Mouse (Mus musculus) heart, embryonic 15.5 days (tissue): ENCODE results near the gene Olfr690. TPM values are rescaled to one million over a fixed set of nuclear protein-coding genes. Genes with fewer than 3 reads are reported as not detected.

Experiments
- ATAC-seq: fragments of 200-750 bp; cut with Nextera tagmentation; replicated peaks from 2 replicates; pipeline ENCODE4 v1.8.0; 2017; ENCODE audit warnings: low read depth, moderate TSS enrichment; ENCODE audit not compliant: insufficient number of reproducible peaks, insufficient read depth, low FRiP score
- H3K27ac ChIP-seq: fragments of 300-500 bp; sonication (generic); 2 replicates; pipeline ENCODE4 v1.5.1; 2015; ENCODE audit warnings: mild to moderate bottlenecking, inconsistent platforms
- H3K27me3 ChIP-seq: fragments of 300-500 bp; sonication (generic); 2 replicates; pipeline ENCODE4 v1.6.1; 2015; ENCODE audit warnings: inconsistent platforms
- H3K36me3 ChIP-seq: fragments of 300-500 bp; sonication (generic); 2 replicates; pipeline ENCODE4 v1.6.1; 2015; ENCODE audit warnings: mild to moderate bottlenecking, inconsistent platforms
- H3K4me1 ChIP-seq: fragments of 300-500 bp; sonication (generic); replicated peaks from 2 replicates; pipeline ENCODE4 v1.6.1; 2015; ENCODE audit warnings: inconsistent platforms
- H3K4me2 ChIP-seq: fragments of 300-500 bp; sonication (generic); 2 replicates; pipeline ENCODE4 v1.6.1; 2015; ENCODE audit warnings: inconsistent platforms, mild to moderate bottlenecking, moderate library complexity
- H3K4me3 ChIP-seq: fragments of 300-500 bp; sonication (generic); 2 replicates; pipeline ENCODE4 v1.5.1; 2015; ENCODE audit warnings: mild to moderate bottlenecking, inconsistent platforms
- H3K9ac ChIP-seq: fragments of 300-500 bp; sonication (generic); 2 replicates; pipeline ENCODE4 v1.6.1; 2015; ENCODE audit warnings: mild to moderate bottlenecking, inconsistent platforms
- H3K9me3 ChIP-seq: fragments of 300-500 bp; sonication (generic); replicated peaks from 2 replicates; pipeline ENCODE4 v1.6.1; 2016; ENCODE audit warnings: inconsistent platforms
- WGBS: fragments of 180-500 bp; shearing (Covaris S2); methylation state at CpG from one replicate; pipeline ENCODE4 v1.1.7; 2015; ENCODE audit warnings: mixed read lengths; 5-methylcytosine and 5-hydroxymethylcytosine counted together
- polyA plus RNA-seq: library from polyadenylated mRNA; unstranded; fragments of >200 nt; fragmentation: Nextera tagmentation; extraction: Ambion mirVana; gene quantifications from 2 replicates; pipeline ENCODE4 v1.2.1, GENCODE M21; 2015

The Olfr690 gene
- polyA plus RNA-seq, 1 experiment from 2014 or later: not detected

DNA sequence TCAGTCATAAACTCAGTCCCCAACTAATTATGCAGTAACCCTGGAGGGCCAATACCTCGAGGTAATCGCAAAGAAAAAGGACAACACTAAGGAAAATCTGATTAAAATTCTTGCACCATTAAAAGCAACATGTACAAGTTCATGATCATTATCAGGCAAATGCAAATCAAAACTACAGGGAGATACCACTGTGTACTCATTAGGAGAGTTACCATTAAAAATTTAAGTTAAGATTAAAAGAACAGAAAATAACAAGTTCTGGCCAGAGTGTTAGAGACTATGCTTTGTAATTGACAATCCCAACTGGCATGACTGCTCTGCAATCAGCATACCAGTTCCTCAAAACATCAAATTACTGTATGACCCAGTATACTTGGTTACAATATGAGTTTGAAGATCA is 8.8 kb upstream of the Olfr690 start:
- H3K4me1 ChIP-seq: no peaks in the 10 kb centered on the region
- 76% methylated on average over 2 of the region's 2 CpGs for WGBS
- H3K9me3 ChIP-seq: no peaks in the 10 kb centered on the region
- no peak overlapping the region for H3K27ac ChIP-seq
- no peaks in the 10 kb centered on the region for H3K27me3 ChIP-seq
- no peak overlapping the region for H3K9ac ChIP-seq
- no peaks in the 10 kb centered on the region for H3K36me3 ChIP-seq
- H3K4me3 ChIP-seq: no peak overlapping the region
- ATAC-seq: no peak
- no peak overlapping the region for H3K4me2 ChIP-seq

DNA sequence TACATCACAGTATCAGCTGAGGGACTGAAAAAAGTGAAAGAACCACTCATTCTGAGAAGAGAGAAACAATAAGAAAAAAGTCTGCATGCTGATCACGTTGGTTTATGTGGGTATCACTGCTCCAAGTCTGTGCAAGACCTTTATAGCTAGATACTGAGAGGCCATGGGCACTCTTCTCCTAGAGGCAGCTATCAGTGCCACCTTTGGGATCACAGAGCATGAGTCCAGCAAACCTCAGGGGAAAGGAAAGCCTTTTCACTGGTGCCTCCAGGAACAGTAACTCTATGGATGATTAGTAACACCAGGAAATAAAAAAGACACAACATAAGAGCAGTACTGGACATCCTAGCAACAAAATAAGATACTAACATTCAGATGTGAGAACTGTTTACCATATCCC is 8.3 kb upstream of the Olfr690 start, which contains the start of gene Olfr691:
Olfr691 (minus strand) TSS at position 101 of the 400 bp plus-strand sequence.
- Histone ChIP-seq H3K9ac (no peak within 1 kb of the TSS), H3K36me3 (no peaks in the 10 kb centered on the region), H3K9me3 (no peaks in the 10 kb centered on the region), H3K27me3 (no peaks in the 10 kb centered on the region), H3K27ac (no peak within 1 kb of the TSS), H3K4me2 (no peak within 1 kb of the TSS), H3K4me3 (no peak within 1 kb of the TSS), H3K4me1 (no peaks in the 10 kb centered on the region)
- 44% methylated on average over 1 of the region's 1 CpGs for WGBS
- ATAC-seq: no peak

DNA sequence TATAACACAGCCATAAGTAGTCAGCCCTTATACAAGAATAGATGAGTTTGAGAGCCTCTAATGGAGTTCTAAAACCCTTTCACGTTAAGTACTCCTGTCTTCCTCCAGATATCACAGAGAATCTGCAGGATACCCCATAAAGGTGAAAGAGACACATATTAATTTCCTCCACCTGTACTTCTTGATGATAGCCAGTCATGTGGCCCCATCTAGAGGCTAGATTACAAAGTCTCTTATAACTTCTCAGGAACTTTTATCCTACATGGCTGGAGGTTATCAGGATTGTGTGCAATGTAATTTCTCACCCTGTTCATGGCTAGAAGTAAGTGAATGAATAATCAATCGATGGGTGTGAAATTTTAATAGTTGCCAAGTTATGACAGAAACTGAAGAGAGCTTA is 8.6 kb downstream of the Olfr690 start:
- Histone ChIP-seq H3K4me2 (no peak overlapping the region), H3K27ac (no peak overlapping the region), H3K27me3 (no peaks in the 10 kb centered on the region), H3K9me3 (no peaks in the 10 kb centered on the region), H3K36me3 (no peaks in the 10 kb centered on the region), H3K4me3 (no peak overlapping the region), H3K9ac (no peak overlapping the region), H3K4me1 (no peaks in the 10 kb centered on the region)
- no peak for ATAC-seq
- WGBS: 61% methylated on average over 2 of the region's 2 CpGs

DNA sequence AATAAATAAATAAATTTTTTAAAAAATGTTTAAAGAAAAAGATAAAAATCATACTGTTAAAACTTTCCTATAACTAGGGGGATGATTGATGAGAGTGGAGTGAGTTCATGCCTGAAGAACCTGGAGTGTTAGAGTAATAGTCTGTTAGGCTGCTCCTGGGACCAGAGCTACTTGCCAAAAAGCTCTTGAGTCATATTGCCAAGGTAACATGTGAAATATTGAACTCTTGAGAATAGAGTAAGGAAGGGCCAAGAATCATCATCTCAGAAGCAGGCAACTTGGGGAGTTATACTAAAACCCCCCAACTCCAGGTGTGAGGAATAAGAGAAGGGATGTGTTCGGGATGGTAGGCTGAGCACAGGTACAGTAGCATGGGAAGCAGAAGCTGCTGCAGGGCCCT is 23.0 kb downstream of the Olfr690 start, which contains the start of gene Olfr689:
Olfr689 (plus strand) TSS at position 301 of the 400 bp plus-strand sequence.
- no peaks in the 10 kb centered on the region for H3K36me3 ChIP-seq
- no peaks in the 10 kb centered on the region for H3K4me1 ChIP-seq
- 42% methylated on average over 1 of the region's 1 CpGs for WGBS
- H3K4me2 ChIP-seq: no peak within 1 kb of the TSS
- H3K27ac ChIP-seq: no peak within 1 kb of the TSS
- H3K4me3 ChIP-seq: no peak within 1 kb of the TSS
- H3K27me3 ChIP-seq: no peaks in the 10 kb centered on the region
- ATAC-seq: no peak
- no peak within 1 kb of the TSS for H3K9ac ChIP-seq
- H3K9me3 ChIP-seq: no peaks in the 10 kb centered on the region

DNA sequence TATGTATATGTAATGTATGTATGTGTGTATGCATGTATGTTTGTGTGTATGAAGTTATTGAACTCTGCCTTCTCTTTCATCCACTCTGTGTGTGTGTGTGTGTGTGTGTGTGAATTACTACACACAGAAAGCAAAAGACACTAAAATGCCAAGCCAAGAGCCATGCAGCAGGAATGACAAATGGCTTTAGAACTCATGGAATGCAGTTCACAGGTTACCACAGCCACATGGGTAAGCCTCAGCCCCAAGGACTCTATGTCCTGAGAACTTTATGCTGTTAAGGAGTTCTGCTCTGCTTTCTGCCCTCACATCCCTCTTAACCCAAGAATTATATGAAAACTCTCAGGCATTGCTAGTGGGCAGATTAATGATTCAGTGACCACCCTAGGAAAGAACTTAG is 43.9 kb downstream of the Olfr690 start:
- H3K4me1 ChIP-seq: no peaks in the 10 kb centered on the region
- no peak for ATAC-seq
- H3K36me3 ChIP-seq: no peaks in the 10 kb centered on the region
- H3K27me3 ChIP-seq: no peaks in the 10 kb centered on the region
- H3K27ac ChIP-seq: no peak overlapping the region
- no peak overlapping the region for H3K9ac ChIP-seq
- H3K4me2 ChIP-seq: no peak overlapping the region
- no peak overlapping the region for H3K4me3 ChIP-seq
- no peaks in the 10 kb centered on the region for H3K9me3 ChIP-seq

DNA sequence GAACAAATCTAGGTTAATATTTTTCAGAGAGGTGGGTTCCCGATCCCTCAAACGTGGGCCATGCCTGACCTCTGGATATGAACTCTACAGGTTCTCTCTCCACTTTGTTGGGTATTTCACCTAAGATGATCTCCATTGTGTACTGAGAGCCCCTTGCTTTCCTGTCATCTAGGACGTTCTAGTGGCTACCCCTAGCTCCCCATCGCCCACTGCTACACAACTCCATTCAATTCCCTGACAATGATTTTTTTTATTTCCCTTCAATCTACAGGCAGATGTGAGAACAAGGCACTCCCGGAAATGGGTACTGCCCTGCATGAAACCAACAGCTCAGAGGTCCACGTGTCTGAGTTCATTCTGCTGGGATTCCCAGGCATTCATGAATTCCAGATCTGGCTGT is 46.1 kb downstream of the Olfr690 start, which contains the start of gene Olfr688:
Olfr688 (plus strand) TSS at position 301 of the 400 bp plus-strand sequence.
- WGBS: 73% methylated on average over 6 of the region's 6 CpGs
- no peak for ATAC-seq

More for the DNA sequence above, 46.1 kb downstream of the Olfr690 start, which contains the start of gene Olfr688:
- Histone ChIP-seq H3K9ac (no peak within 1 kb of the TSS), H3K4me3 (no peak within 1 kb of the TSS), H3K9me3 (no peaks in the 10 kb centered on the region), H3K27me3 (no peaks in the 10 kb centered on the region), H3K27ac (no peak within 1 kb of the TSS), H3K4me1 (no peaks in the 10 kb centered on the region), H3K36me3 (no peaks in the 10 kb centered on the region), H3K4me2 (no peak within 1 kb of the TSS)

Other genes starting within 250 kb of the Olfr690 start
- gene Olfr680-ps1, start 241.3 kb downstream of the Olfr690 start, polyA plus RNA-seq: not detected in 2 replicates
- not detected in 2 replicates for gene Olfr681, start 217.3 kb downstream of the Olfr690 start, polyA plus RNA-seq
- gene Olfr683, start 187.1 kb downstream of the Olfr690 start, polyA plus RNA-seq: not detected in 2 replicates
- not detected in 2 replicates for gene Olfr684, start 170.5 kb downstream of the Olfr690 start, polyA plus RNA-seq
- not detected in 2 replicates for gene Olfr685, start 148.1 kb downstream of the Olfr690 start, polyA plus RNA-seq
- gene Olfr686, start 126.6 kb downstream of the Olfr690 start, polyA plus RNA-seq: not detected in 2 replicates
- not detected in 2 replicates for gene Olfr688, start 46.0 kb downstream of the Olfr690 start, polyA plus RNA-seq
- not detected in 2 replicates for gene Olfr689, start 22.9 kb downstream of the Olfr690 start, polyA plus RNA-seq
- not detected in 2 replicates for gene Olfr691, start 8.2 kb upstream of the Olfr690 start, polyA plus RNA-seq
- gene Olfr692, start 34.1 kb upstream of the Olfr690 start, polyA plus RNA-seq: not detected in 2 replicates
- not detected in 2 replicates for gene Gm5901, start 40.9 kb upstream of the Olfr690 start, polyA plus RNA-seq
- 24.7 and 35.4 TPM in 2 replicates for gene Fam160a2, start 66.0 kb upstream of the Olfr690 start, polyA plus RNA-seq
- not detected in 2 replicates for gene Cnga4, start 70.5 kb upstream of the Olfr690 start, polyA plus RNA-seq
- 0.05 TPM in 1 of 2 replicates, not detected in the other for gene Cckbr, start 91.6 kb upstream of the Olfr690 start, polyA plus RNA-seq
- 89.3 and 91.4 TPM in 2 replicates for gene Cavin3, start 148.2 kb upstream of the Olfr690 start, polyA plus RNA-seq
- gene Smpd1, start 220.3 kb upstream of the Olfr690 start, polyA plus RNA-seq: 54.4 and 61.0 TPM in 2 replicates
- gene Apbb1, start 247.5 kb upstream of the Olfr690 start, polyA plus RNA-seq: 40.4 and 49.2 TPM in 2 replicates